Mouse (Mus musculus) stomach, embryonic 14.5 days (tissue): ENCODE data around the gene Rag1. TPM values are rescaled to one million over a fixed set of nuclear protein-coding genes. Genes with fewer than 3 reads are reported as not detected.

ENCODE experiments used
- ATAC-seq: fragments of 200-750 bp; cut with Nextera tagmentation; 2 replicates; pipeline ENCODE4 v1.8.0; 2017; ENCODE audit warnings: low read depth, moderate TSS enrichment; ENCODE audit not compliant: insufficient number of reproducible peaks, insufficient read depth, low FRiP score
- H3K27ac ChIP-seq: fragments of 300-500 bp; sonication (generic); 2 replicates; pipeline ENCODE4 v1.5.1; 2014; ENCODE audit warnings: mild to moderate bottlenecking, low read length, moderate library complexity, mixed read lengths
- H3K27me3 ChIP-seq: fragments of 300-500 bp; sonication (generic); 2 replicates; pipeline ENCODE4 v1.6.1; 2014; ENCODE audit warnings: low read length, control low read depth, mixed read lengths; ENCODE audit not compliant: control insufficient read depth, insufficient read depth
- H3K36me3 ChIP-seq: fragments of 300-500 bp; sonication (generic); 2 replicates; pipeline ENCODE4 v1.6.1; 2014; ENCODE audit warnings: mild to moderate bottlenecking, control low read depth, low read length, moderate library complexity, mixed read lengths; ENCODE audit not compliant: control insufficient read depth, insufficient read depth
- H3K4me1 ChIP-seq: fragments of 300-500 bp; sonication (generic); 2 replicates; pipeline ENCODE4 v1.6.1; 2014; ENCODE audit warnings: low read length, control low read depth, mixed read lengths; ENCODE audit not compliant: control insufficient read depth, insufficient read depth
- H3K4me2 ChIP-seq: fragments of 300-500 bp; sonication (generic); replicated peaks from 2 replicates; pipeline ENCODE4 v1.6.1; 2014; ENCODE audit warnings: low read depth, low read length, control low read depth
- H3K4me3 ChIP-seq: fragments of 300-500 bp; sonication (generic); 2 replicates; pipeline ENCODE4 v1.5.1; 2014; ENCODE audit warnings: low read depth, low read length, control low read depth
- H3K9ac ChIP-seq: fragments of 300-500 bp; sonication (generic); replicated peaks from 2 replicates; pipeline ENCODE4 v1.6.1; 2014; ENCODE audit warnings: low read depth, mild to moderate bottlenecking, control low read depth, low read length, moderate library complexity, mixed read lengths
- H3K9me3 ChIP-seq: fragments of 300-500 bp; sonication (generic); 2 replicates; pipeline ENCODE4 v1.6.1; 2016; ENCODE audit warnings: low read depth, low read length, control low read depth; ENCODE audit not compliant: control insufficient read depth
- WGBS: fragments of 180-500 bp; shearing (Covaris S2); extraction: QIAGEN DNeasy Blood & Tissue Kit; methylation state at CpG from one replicate; pipeline ENCODE4 v1.1.7; 2014; 5-methylcytosine and 5-hydroxymethylcytosine counted together
- polyA plus RNA-seq: library from polyadenylated mRNA; unstranded; fragments of >200 nt; fragmentation: Nextera tagmentation; extraction: Ambion mirVana; gene quantifications from 2 replicates; pipeline ENCODE4 v1.2.1, GENCODE M21; 2014

Rag1 gene
- polyA plus RNA-seq, 1 experiment from 2014 or later: 0.06 TPM

- ATAC-seq: no peak
- no peak overlapping the region for H3K4me3 ChIP-seq
- H3K36me3 ChIP-seq: no peaks in the 10 kb centered on the region
- no peak overlapping the region for H3K27ac ChIP-seq
- H3K9ac ChIP-seq: no peak overlapping the region
- 93% methylated on average over 1 of the region's 1 CpGs for WGBS
- H3K4me2 ChIP-seq: no peak overlapping the region
- no peaks in the 10 kb centered on the region for H3K4me1 ChIP-seq
- no peaks in the 10 kb centered on the region for H3K9me3 ChIP-seq
- no peaks in the 10 kb centered on the region for H3K27me3 ChIP-seq
These were observed 46.2 kb downstream of the Rag1 start for GRCm38 (mm10) chr2:101603099-101603498.

GRCm38 (mm10) chr2:101600703-101601102 is 48.6 kb downstream of the Rag1 start:
- no peak for ATAC-seq
- Histone ChIP-seq H3K4me3 (no peak overlapping the region), H3K9ac (no peak overlapping the region), H3K4me1 (no peaks in the 10 kb centered on the region), H3K27me3 (no peaks in the 10 kb centered on the region), H3K36me3 (no peaks in the 10 kb centered on the region), H3K9me3 (no peaks in the 10 kb centered on the region), H3K4me2 (no peak overlapping the region), H3K27ac (no peak overlapping the region)
- WGBS: 29% methylated on average over 8 of the region's 8 CpGs

- H3K4me2 ChIP-seq: no peak overlapping the region
- H3K4me1 ChIP-seq: no peaks in the 10 kb centered on the region
- H3K9ac ChIP-seq: no peak overlapping the region
- no peak overlapping the region for H3K4me3 ChIP-seq
- no peaks in the 10 kb centered on the region for H3K9me3 ChIP-seq
- no peaks in the 10 kb centered on the region for H3K27me3 ChIP-seq
- ATAC-seq: no peak
- 77% methylated on average over 13 of the region's 13 CpGs for WGBS
- no peaks in the 10 kb centered on the region for H3K36me3 ChIP-seq
- H3K27ac ChIP-seq: no peak overlapping the region
These were observed 50.8 kb downstream of the Rag1 start for GRCm38 (mm10) chr2:101598190-101599181.

GRCm38 (mm10) chr2:101597186-101597585 is 52.1 kb downstream of the Rag1 start:
- H3K27ac ChIP-seq: no peak overlapping the region
- no peaks in the 10 kb centered on the region for H3K36me3 ChIP-seq
- H3K4me2 ChIP-seq: no peak overlapping the region
- no peak overlapping the region for H3K9ac ChIP-seq
- no peak overlapping the region for H3K4me3 ChIP-seq
- no peaks in the 10 kb centered on the region for H3K4me1 ChIP-seq
- H3K27me3 ChIP-seq: no peaks in the 10 kb centered on the region
- no peak for ATAC-seq
- no peaks in the 10 kb centered on the region for H3K9me3 ChIP-seq

- H3K4me1 ChIP-seq: no peaks in the 10 kb centered on the region
- H3K27me3 ChIP-seq: no peaks in the 10 kb centered on the region
- WGBS: 90% methylated on average over 5 of the region's 5 CpGs
- no peak for ATAC-seq
- H3K4me3 ChIP-seq: no peak overlapping the region
- H3K36me3 ChIP-seq: no peaks in the 10 kb centered on the region
- H3K9ac ChIP-seq: no peak overlapping the region
- no peaks in the 10 kb centered on the region for H3K9me3 ChIP-seq
- no peak overlapping the region for H3K27ac ChIP-seq
- no peak overlapping the region for H3K4me2 ChIP-seq
These were observed 54.6 kb downstream of the Rag1 start for GRCm38 (mm10) chr2:101594681-101595080.

- no peak overlapping the region for H3K4me3 ChIP-seq
- WGBS: 50% methylated on average over 8 of the region's 8 CpGs
- no peaks in the 10 kb centered on the region for H3K27me3 ChIP-seq
- ATAC-seq: no peak
- no peaks in the 10 kb centered on the region for H3K36me3 ChIP-seq
- H3K4me2 ChIP-seq: no peak overlapping the region
- no peak overlapping the region for H3K27ac ChIP-seq
- no peak overlapping the region for H3K9ac ChIP-seq
- no peaks in the 10 kb centered on the region for H3K9me3 ChIP-seq
- no peaks in the 10 kb centered on the region for H3K4me1 ChIP-seq
These were observed 56.4 kb downstream of the Rag1 start for GRCm38 (mm10) chr2:101592886-101593285.

GRCm38 (mm10) chr2:101592023-101592841 is 57.1 kb downstream of the Rag1 start:
- no peak overlapping the region for H3K4me3 ChIP-seq
- H3K27me3 ChIP-seq: no peaks in the 10 kb centered on the region
- no peaks in the 10 kb centered on the region for H3K9me3 ChIP-seq
- H3K36me3 ChIP-seq: no peaks in the 10 kb centered on the region
- ATAC-seq: no peak
- no peak overlapping the region for H3K9ac ChIP-seq
- no peak overlapping the region for H3K27ac ChIP-seq
- WGBS: 25% methylated on average over 10 of the region's 10 CpGs
- H3K4me1 ChIP-seq: no peaks in the 10 kb centered on the region
- no peak overlapping the region for H3K4me2 ChIP-seq

- no peaks in the 10 kb centered on the region for H3K9me3 ChIP-seq
- no peak overlapping the region for H3K4me2 ChIP-seq
- H3K4me3 ChIP-seq: no peak overlapping the region
- H3K4me1 ChIP-seq: no peaks in the 10 kb centered on the region
- ATAC-seq: no peak
- H3K27ac ChIP-seq: no peak overlapping the region
- H3K9ac ChIP-seq: no peak overlapping the region
- no peaks in the 10 kb centered on the region for H3K27me3 ChIP-seq
- 67% methylated on average over 8 of the region's 8 CpGs for WGBS
- H3K36me3 ChIP-seq: no peaks in the 10 kb centered on the region
These were observed 57.9 kb downstream of the Rag1 start for GRCm38 (mm10) chr2:101591356-101591755.
